Mouse (Mus musculus): ENCODE measurements around the gene Olfr1141.

The Olfr1141 gene

DNA sequence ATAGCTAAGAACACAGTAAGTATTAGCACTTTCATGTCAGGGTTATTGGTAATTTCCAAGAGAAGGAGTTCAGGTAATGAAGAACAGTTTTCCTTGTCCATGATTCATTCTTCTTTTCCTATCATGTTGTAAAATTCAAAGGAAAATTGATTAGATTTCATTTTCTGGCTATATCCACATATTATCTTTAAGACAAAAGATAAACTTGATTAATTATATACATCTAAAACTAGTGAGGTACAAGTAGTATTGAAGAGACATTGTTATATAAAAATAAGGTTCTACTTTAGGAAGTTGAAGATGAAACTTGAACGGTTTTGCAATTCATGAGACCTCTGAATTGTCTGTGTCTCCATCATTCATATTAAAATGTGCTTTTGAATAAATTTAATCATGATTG, at the start of gene Olfr1141:
TSS of gene Olfr1141 (minus strand) at position 101 of the 400 bp plus-strand sequence.
- DNase-seq, result no peak

DNA sequence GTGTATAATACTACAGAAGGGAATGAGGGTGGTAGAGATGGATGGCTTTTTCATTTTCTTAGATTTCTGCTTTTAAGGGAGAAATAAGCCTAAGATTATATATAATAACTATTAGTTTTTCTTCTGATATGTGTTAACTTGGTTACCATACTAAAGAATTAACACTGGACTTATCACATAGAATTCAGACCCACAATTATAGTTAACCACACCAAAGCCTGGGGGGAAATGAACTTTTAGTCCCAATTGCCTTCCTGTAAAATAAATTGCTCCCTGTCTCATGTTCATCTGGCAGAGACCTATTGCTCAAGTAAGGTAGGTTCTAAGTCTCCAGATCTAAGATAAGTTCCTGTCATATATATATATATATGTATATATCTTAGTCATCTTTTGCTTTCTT, 46.5 kb upstream of the Olfr1141 start, which contains the start of gene Olfr1143:
TSS of gene Olfr1143 (plus strand) at position 301 of the 400 bp plus-strand sequence.
- no peak for DNase-seq

DNA sequence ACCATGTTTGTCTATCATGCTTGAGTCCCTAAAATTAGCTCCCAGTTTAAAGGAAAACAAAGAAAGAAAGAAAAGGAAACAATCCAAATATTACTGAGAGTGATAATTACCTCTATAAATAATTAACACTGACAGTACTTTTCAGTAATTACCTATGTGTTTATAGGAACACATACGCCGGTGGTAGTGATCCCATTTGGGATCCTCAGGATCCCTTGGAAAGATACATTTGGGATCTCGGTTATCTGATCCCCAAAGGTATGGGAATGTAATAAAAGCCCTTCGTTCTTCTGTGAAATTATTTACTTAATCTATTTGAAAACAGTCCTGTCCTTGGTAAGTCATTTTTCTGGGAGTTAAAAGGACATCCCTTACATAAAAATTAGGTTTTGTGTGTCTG, 25.4 kb upstream of the Olfr1141 start, which contains the start of gene Olfr152:
TSS of gene Olfr152 (plus strand) at position 301 of the 400 bp plus-strand sequence.
- DNase-seq, result no peak

DNA sequence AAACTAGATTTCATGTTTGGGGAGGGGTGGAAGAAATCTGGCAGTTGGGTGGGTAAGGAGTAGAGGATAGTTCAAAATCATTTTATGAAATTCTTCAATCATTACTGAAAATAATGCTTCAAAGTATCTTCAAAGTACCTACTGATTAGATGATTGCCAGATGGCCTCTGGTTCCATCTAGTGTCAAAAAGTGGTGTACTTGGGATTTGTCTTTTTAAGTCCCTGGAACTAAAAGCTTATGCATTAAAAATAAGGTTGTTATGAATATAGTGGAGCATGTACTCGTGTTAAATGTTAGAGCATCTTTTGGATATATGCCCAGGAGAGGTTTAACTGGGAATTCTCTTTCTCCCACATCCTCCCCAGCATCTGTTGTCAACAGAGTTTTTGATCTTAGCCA, 22.4 kb upstream of the Olfr1141 start:
- no peak for DNase-seq

DNA sequence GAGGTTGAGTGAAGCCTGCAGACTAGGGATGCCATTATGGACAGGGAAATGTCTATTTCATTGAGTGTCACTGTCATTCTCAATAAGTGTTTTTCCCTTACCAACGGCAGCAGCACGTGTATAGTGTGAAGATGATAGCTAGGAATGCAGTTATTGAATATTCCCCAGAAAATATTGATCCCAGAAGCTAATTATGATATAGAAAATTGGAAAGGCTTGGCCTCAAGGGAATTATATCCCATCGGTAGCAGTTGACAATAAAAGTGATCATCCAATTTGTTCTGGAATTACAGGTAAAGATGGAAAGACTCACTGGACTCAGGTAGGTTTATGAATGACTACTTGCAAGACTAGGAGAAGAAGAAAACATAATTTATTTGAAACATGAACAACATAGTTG, 10.3 kb downstream of the Olfr1141 start, which contains the start of gene Olfr1140:
TSS of gene Olfr1140 (plus strand) at position 301 of the 400 bp plus-strand sequence.
- DNase-seq, result no peak

DNA sequence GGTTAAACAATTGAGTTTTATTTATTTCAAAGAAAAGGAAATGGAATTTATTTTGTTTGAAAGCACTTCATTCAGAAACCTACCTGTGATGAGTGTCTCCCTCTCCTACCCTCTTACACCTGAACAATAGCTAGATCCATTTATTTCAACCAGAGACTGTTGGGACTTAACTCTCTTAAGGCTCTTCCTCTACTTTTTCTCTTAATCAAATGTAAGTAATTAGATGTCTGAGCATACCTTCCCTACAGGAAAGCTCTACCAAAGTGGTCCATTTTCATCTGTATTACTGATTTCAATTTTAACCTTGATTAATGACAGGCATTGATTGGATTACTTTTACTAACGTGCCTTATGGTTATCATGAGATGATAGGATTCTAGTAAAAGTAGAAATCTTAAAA, 13.9 kb downstream of the Olfr1141 start, which contains the start of gene Olfr1138:
TSS of gene Olfr1138 (minus strand) at position 101 of the 400 bp plus-strand sequence.
- no peak for DNase-seq

DNA sequence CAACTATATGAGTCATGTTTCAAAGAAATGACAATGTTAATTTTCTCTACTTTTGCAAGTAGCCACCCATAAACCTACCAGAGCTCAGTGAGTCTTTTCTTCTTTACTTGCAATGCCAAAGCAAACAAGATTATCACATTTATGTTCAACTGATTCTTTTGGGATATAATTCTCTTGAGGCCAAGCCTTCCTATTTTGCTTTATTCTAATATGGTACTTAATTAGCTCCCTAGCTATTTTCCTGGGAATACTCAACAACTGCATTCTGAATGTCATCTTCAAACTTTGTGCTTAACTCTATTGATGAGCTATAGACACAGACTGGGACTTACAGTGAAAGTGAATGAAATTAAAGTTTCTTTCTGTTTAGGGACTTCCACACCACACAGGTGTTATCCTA, 40.7 kb downstream of the Olfr1141 start, which contains the start of gene Olfr1137:
TSS of gene Olfr1137 (minus strand) at position 101 of the 400 bp plus-strand sequence.
- no peak for DNase-seq

Data from lung, adult 18-20 months (tissue).